Mouse (Mus musculus): Measurements from ENCODE around the gene Vmn1r179. TPM values are rescaled to one million over a fixed set of nuclear protein-coding genes. Genes with fewer than 3 reads are reported as not detected.
"Not testable (repeated sequence)": the region's sequence is repeated elsewhere in the genome, so short reads cannot be mapped to it uniquely, and the experiment has no call there.

Gene Vmn1r179
- not detected in 2 replicates for total RNA-seq (2017)

DNA sequence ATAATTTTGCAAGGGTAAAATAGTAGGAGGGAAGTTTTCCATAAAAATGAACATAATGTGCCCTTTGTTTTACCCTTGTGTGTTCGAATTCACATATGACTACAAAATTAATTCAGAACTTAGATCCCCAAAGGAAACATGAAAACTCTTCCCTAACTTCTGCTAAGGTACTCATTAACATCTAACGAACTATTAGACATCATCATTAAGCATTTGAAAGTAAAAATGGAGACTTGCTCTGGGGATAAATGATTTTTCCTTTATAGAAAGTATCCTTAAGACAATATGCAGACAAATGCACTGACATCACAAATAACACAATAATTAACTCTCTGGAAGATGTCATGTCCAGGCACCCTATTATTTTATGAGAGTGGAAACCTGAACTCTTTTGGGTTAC lies at the start of gene Vmn1r179:
Vmn1r179 (plus strand) TSS at position 301 of the 400 bp plus-strand sequence.
- ATAC-seq (replicated peaks in 1 of 2; ENCODE audit: insufficient read depth in 1 of 2, low FRiP score in 2 of 2, low TSS enrichment in 1 of 2, low read depth in 1 of 2, poor library complexity in 2 of 2, severe bottlenecking in 2 of 2), result no peak

DNA sequence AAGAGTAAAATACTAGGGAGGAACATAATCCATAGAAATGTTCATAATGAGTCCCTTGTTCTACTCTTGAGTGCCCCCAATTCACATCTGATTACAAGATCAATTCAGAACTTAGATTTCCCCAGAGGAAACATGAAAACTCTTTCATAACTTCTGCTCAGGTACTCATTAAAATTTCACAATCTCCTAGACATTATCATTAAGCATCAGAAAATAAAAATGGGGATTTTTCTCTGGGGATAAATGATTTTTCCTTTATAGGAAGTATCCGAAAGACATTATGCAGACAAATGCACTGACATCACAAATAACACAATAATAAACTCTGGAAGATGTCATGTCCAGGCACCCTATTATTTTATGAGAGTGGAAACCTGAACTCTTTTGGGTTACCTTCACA lies 35.1 kb upstream of the Vmn1r179 start, which contains the start of gene Vmn1r178:
Vmn1r178 (plus strand) TSS at position 301 of the 400 bp plus-strand sequence.
- ATAC-seq (replicated peaks in 1 of 2; ENCODE audit: insufficient read depth in 1 of 2, low FRiP score in 2 of 2, low TSS enrichment in 1 of 2, low read depth in 1 of 2, poor library complexity in 2 of 2, severe bottlenecking in 2 of 2), result no peak

DNA sequence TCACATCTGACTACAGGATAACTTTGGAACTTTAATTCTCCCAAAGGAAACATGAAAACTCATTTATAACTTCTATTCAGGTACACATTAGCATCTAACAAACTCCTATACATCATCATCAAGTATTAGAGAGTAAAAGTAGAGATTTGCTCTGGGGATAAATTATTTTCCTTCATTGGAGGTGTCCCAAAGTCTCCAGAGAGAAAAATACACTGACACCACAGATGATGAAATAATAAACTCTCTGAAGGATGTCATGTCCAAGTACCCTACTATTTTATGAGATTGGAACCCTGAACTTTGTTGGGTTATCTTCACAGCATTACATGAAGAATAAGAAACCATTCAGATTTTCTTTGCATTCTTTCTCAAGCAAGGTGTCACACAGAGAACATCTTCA lies 23.6 kb downstream of the Vmn1r179 start, which contains the start of gene Vmn1r180:
Vmn1r180 (plus strand) TSS at position 301 of the 400 bp plus-strand sequence.
- ATAC-seq (replicated peaks in 1 of 2; ENCODE audit: insufficient read depth in 1 of 2, low FRiP score in 2 of 2, low TSS enrichment in 1 of 2, low read depth in 1 of 2, poor library complexity in 2 of 2, severe bottlenecking in 2 of 2), result no peak

- ATAC-seq (replicated peaks in 1 of 2; ENCODE audit: insufficient read depth in 1 of 2, low FRiP score in 2 of 2, low TSS enrichment in 1 of 2, low read depth in 1 of 2, poor library complexity in 2 of 2, severe bottlenecking in 2 of 2), result not testable (repeated sequence)
These were observed 41.3 kb downstream of the Vmn1r179 start for GRCm38 (mm10) chr7:23968044-23968443.

GRCm38 (mm10) chr7:23974315-23974714 lies 47.5 kb downstream of the Vmn1r179 start, which contains the start of gene Vmn1r181:
Gene Vmn1r181, plus strand, starts transcription at chr7:23974615.
- ATAC-seq (replicated peaks in 1 of 2; ENCODE audit: insufficient read depth in 1 of 2, low FRiP score in 2 of 2, low TSS enrichment in 1 of 2, low read depth in 1 of 2, poor library complexity in 2 of 2, severe bottlenecking in 2 of 2), result not testable (repeated sequence)

Other genes starting within 250 kb of the Vmn1r179 start
- gene Vmn1r173, start 226.3 kb upstream of the Vmn1r179 start, total RNA-seq (2017), result not detected in 2 replicates
- gene Vmn1r174, start 174.7 kb upstream of the Vmn1r179 start, total RNA-seq (2017), result not detected in 2 replicates
- not detected in 2 replicates for gene Vmn1r175, start 116.3 kb upstream of the Vmn1r179 start, total RNA-seq (2017)
- gene Vmn1r176, start 89.6 kb upstream of the Vmn1r179 start, total RNA-seq (2017), result not detected in 2 replicates
- not detected in 2 replicates for gene Vmn1r177, start 60.5 kb upstream of the Vmn1r179 start, total RNA-seq (2017)
- gene Vmn1r178, start 35.0 kb upstream of the Vmn1r179 start, total RNA-seq (2017), result not detected in 2 replicates
- gene Vmn1r180, start 23.7 kb downstream of the Vmn1r179 start, total RNA-seq (2017), result not detected in 2 replicates
- gene Vmn1r181, start 47.6 kb downstream of the Vmn1r179 start, total RNA-seq (2017), result not detected in 2 replicates
- gene V1rd19, start 74.7 kb downstream of the Vmn1r179 start, total RNA-seq (2017), result not detected in 2 replicates
- gene Vmn1r183, start 126.3 kb downstream of the Vmn1r179 start, total RNA-seq (2017), result not detected in 2 replicates
- gene Zfp180, start 154.9 kb downstream of the Vmn1r179 start, total RNA-seq (2017), result 12.1 and 12.9 TPM in 2 replicates
- gene Zfp112, start 185.3 kb downstream of the Vmn1r179 start, total RNA-seq (2017), result 0.60 and 1.1 TPM in 2 replicates
- gene Zfp235, start 207.2 kb downstream of the Vmn1r179 start, total RNA-seq (2017), result 10.6 and 19.4 TPM in 2 replicates
- 2.7 and 2.8 TPM in 2 replicates for gene Zfp114, start 248.1 kb downstream of the Vmn1r179 start, total RNA-seq (2017)